Mouse (Mus musculus) ES-E14 (cell line): ENCODE results near the gene Rpl36-ps4. TPM values are rescaled to one million over a fixed set of nuclear protein-coding genes. Genes with fewer than 3 reads are reported as not detected.
A peak's percentile ranks its signal among the peaks of the same experiment; 100 is the strongest.

Experiments
- DNase-seq: peaks from one replicate; pipeline ENCODE4 v3.0.0-alpha.2; 2013; ENCODE audit warnings: low read depth, low spot score
- H3K27ac ChIP-seq: 2 replicates; pipeline ENCODE4 v1.5.1; 2012; ENCODE audit warnings: low read depth, mild to moderate bottlenecking, low read length, moderate library complexity, mixed read lengths; ENCODE audit not compliant: poor library complexity, insufficient read depth, severe bottlenecking
- H3K36me3 ChIP-seq: 2 replicates; pipeline ENCODE4 v1.6.1; 2012; ENCODE audit warnings: mild to moderate bottlenecking, low read length, moderate library complexity, mixed read lengths; ENCODE audit not compliant: control insufficient read depth, poor library complexity, insufficient read depth, severe bottlenecking
- H3K4me1 ChIP-seq, 2 experiments: fragments of 150-350 bp in 1 of 2; sonication (generic) in 1 of 2; 2 replicates each; pipeline ENCODE4 v1.6.1; 2012; ENCODE audit warnings: low read length in 2 of 2, mild to moderate bottlenecking in 1 of 2, mixed read lengths in 1 of 2; ENCODE audit not compliant: control insufficient read depth in 2 of 2, insufficient read depth in 2 of 2, poor library complexity in 1 of 2
- H3K4me3 ChIP-seq, 2 experiments: fragments of 150-350 bp in 1 of 2; sonication (generic) in 1 of 2; 2 replicates each; pipeline ENCODE4 v1.5.1; 2012; ENCODE audit warnings: low read length in 2 of 2, low read depth in 1 of 2, mild to moderate bottlenecking in 1 of 2, mixed read lengths in 1 of 2; ENCODE audit not compliant: insufficient read depth in 1 of 2, poor library complexity in 1 of 2, severe bottlenecking in 1 of 2
- H3K9ac ChIP-seq: 2 replicates; pipeline ENCODE4 v1.6.1; 2012; ENCODE audit warnings: low read depth, mild to moderate bottlenecking, low read length, mixed read lengths; ENCODE audit not compliant: poor library complexity, insufficient read depth, severe bottlenecking
- H3K9me3 ChIP-seq: fragments of 150-350 bp; sonication (generic); 2 replicates; pipeline ENCODE4 v1.6.1; 2012; ENCODE audit warnings: low read depth, mild to moderate bottlenecking, low read length; ENCODE audit not compliant: control insufficient read depth, insufficient read depth
- CHD2 ChIP-seq: IDR thresholded peaks from 2 replicates; pipeline ENCODE4 v1.6.1; 2014; ENCODE audit warnings: mild to moderate bottlenecking, low read depth, low read length, inconsistent platforms
- HCFC1 ChIP-seq: IDR thresholded peaks from 2 replicates; pipeline ENCODE4 v1.6.1; 2012; ENCODE audit warnings: low read length, inconsistent platforms, borderline replicate concordance; ENCODE audit not compliant: insufficient read depth
- MAFK ChIP-seq: IDR thresholded peaks from 2 replicates; pipeline ENCODE4 v1.6.1; 2014; ENCODE audit warnings: mild to moderate bottlenecking, low read depth, low read length, inconsistent platforms; ENCODE audit not compliant: insufficient read depth
- ZC3H11A ChIP-seq: IDR thresholded peaks from 2 replicates; pipeline ENCODE4 v1.6.1; 2012; ENCODE audit warnings: low read depth, mild to moderate bottlenecking, inconsistent platforms, low read length, borderline replicate concordance
- ZNF384 ChIP-seq: IDR thresholded peaks from 2 replicates; pipeline ENCODE4 v1.6.1; 2012; ENCODE audit warnings: low read depth, low read length, inconsistent platforms
- in situ Hi-C, 2 experiments: fragments of 600-800 bp; cut with MboI; formaldehyde crosslinking; loops; one replicate each; pipeline ENCODE4 v1.15.1; 2025; ENCODE audit warnings: low sequenced_read_pairs in 2 of 2, inconsistent platforms in 1 of 2; ENCODE audit not compliant: unreplicated experiment in 2 of 2
- total RNA-seq: library from RNA; depleted of rRNA; stranded (reverse); fragments of 300-350 nt; gene quantifications from 2 replicates; pipeline ENCODE4 v1.2.3, GENCODE M21; 2012

Rpl36-ps4 gene
- total RNA-seq, 1 experiment = not detected

GRCm38 (mm10) chr17:87875346-87875920 is 45.3 kb upstream of the Rpl36-ps4 start:
- Histone ChIP-seq H3K9me3 (no peaks in the 10 kb centered on the region), H3K4me3 (no peak overlapping the region), H3K9ac (no peak overlapping the region), H3K36me3 (no peaks in the 10 kb centered on the region), H3K27ac (no peak overlapping the region), H3K4me1 (peaks cover 0 to 9% of the 10 kb centered on the region in 2 experiments; a peak in 1 of 4 replicates)
- in situ Hi-C loops = no loop called here
- DNase-seq = no peak
- TF ChIP-seq ZC3H11A (no peak), MAFK (no peak), ZNF384 (no peak), HCFC1 (no peak), CHD2 (no peak)

- Histone ChIP-seq H3K4me3 (no peak overlapping the region), H3K9me3 (no peaks in the 10 kb centered on the region), H3K36me3 (no peaks in the 10 kb centered on the region), H3K27ac (no peak overlapping the region), H3K9ac (no peak overlapping the region), H3K4me1 (peaks cover 0 to 9% of the 10 kb centered on the region in 2 experiments; a peak in 1 of 4 replicates)
- in situ Hi-C loops = no loop called here
- no peak for TF ChIP-seq ZNF384
- TF ChIP-seq MAFK = peak; percentile 48; the same call in 1 of the 2 replicates
- DNase-seq = peak; percentile 34
Measured at GRCm38 (mm10) chr17:87876295-87877000, 44.3 kb upstream of the Rpl36-ps4 start.

GRCm38 (mm10) chr17:87877207-87878073 is 43.3 kb upstream of the Rpl36-ps4 start:
- Histone ChIP-seq H3K4me1 (peaks cover 0 to 9% of the 10 kb centered on the region in 2 experiments; a peak in 1 of 4 replicates), H3K9me3 (no peaks in the 10 kb centered on the region), H3K36me3 (no peaks in the 10 kb centered on the region), H3K4me3 (peak overlapping the region; percentile 23 to 27; a peak in 3 of 4 replicates), H3K9ac (peak overlapping the region; percentile 64; the same call in 1 of the 2 replicates), H3K27ac (no peak overlapping the region)
- peak; percentile 78 for DNase-seq
- in situ Hi-C loops = no loop called here
- TF ChIP-seq ZC3H11A = peak; percentile 49; the same call in 1 of the 2 replicates
- no peak for TF ChIP-seq ZNF384
- TF ChIP-seq HCFC1 = 0 out of 2 replicates have a peak, but pooled peaks have one; percentile 32

- in situ Hi-C loops = no loop called here
- no peak overlapping the region for H3K4me3 ChIP-seq
- H3K9ac ChIP-seq = no peak overlapping the region
- no peaks in the 10 kb centered on the region for H3K9me3 ChIP-seq
- H3K27ac ChIP-seq = no peak overlapping the region
- no peak for DNase-seq
- TF ChIP-seq CHD2 (no peak), MAFK (no peak), ZNF384 (no peak)
- no peaks in the 10 kb centered on the region for H3K36me3 ChIP-seq
- peaks cover 0 to 9% of the 10 kb centered on the region in 2 experiments; a peak in 1 of 4 replicates for H3K4me1 ChIP-seq
Measured at GRCm38 (mm10) chr17:87878556-87879483, 42.0 kb upstream of the Rpl36-ps4 start.
